Mouse (Mus musculus) heart, adult 2 months (tissue): ENCODE measurements around the gene Trp53i11. TPM values are rescaled to one million over a fixed set of nuclear protein-coding genes. Genes with fewer than 3 reads are reported as not detected.
A peak's percentile ranks its signal among the peaks of the same experiment; 100 is the strongest.

Source experiments
- DNase-seq, 2 experiments: peaks; one replicate each; pipeline ENCODE4 v3.0.0; 2021
- H3K27ac ChIP-seq: fragments of 200-600 bp; 2 replicates; pipeline ENCODE4 v1.8.1; 2022
- H3K27me3 ChIP-seq: fragments of 200-500 bp; 2 replicates; pipeline ENCODE4 v1.6.1; 2012; ENCODE audit warnings: mild to moderate bottlenecking, low read length, inconsistent platforms, mixed read lengths; ENCODE audit not compliant: control insufficient read depth, insufficient read depth
- H3K36me3 ChIP-seq: fragments of 200-500 bp; 2 replicates; pipeline ENCODE4 v1.6.1; 2012; ENCODE audit warnings: low read length, inconsistent platforms; ENCODE audit not compliant: control insufficient read depth, insufficient read depth
- H3K4me1 ChIP-seq: fragments of 200-500 bp; 2 replicates; pipeline ENCODE4 v1.6.1; 2011; ENCODE audit warnings: low read length; ENCODE audit not compliant: control insufficient read depth, insufficient read depth
- H3K4me3 ChIP-seq: fragments of 200-600 bp; 2 replicates; pipeline ENCODE4 v1.8.1; 2022
- H3K79me2 ChIP-seq: fragments of 200-500 bp; replicated peaks from 2 replicates; pipeline ENCODE4 v1.6.1; 2012; ENCODE audit warnings: mild to moderate bottlenecking, inconsistent platforms, low read length, moderate library complexity, mixed read lengths; ENCODE audit not compliant: control insufficient read depth, insufficient read depth
- H3K9ac ChIP-seq: fragments of 200-500 bp; 2 replicates; pipeline ENCODE4 v1.6.1; 2012; ENCODE audit warnings: low read depth, mild to moderate bottlenecking, control low read depth, inconsistent platforms, low read length, mixed read lengths
- CTCF ChIP-seq: fragments of 200-600 bp; IDR thresholded peaks from 2 replicates; pipeline ENCODE4 v1.8.1; 2022; ENCODE audit warnings: antibody characterized with exemption, mild to moderate bottlenecking, moderate library complexity
- EP300 ChIP-seq: fragments of 200-500 bp; IDR thresholded peaks from 2 replicates; pipeline ENCODE4 v1.6.1; 2011; ENCODE audit warnings: low read depth, low read length, control low read depth; ENCODE audit not compliant: insufficient read depth
- POLR2A ChIP-seq: fragments of 200-500 bp; IDR thresholded peaks from 2 replicates; pipeline ENCODE4 v1.6.1; 2011; ENCODE audit warnings: mild to moderate bottlenecking, low read depth, low read length, control low read depth; ENCODE audit not compliant: insufficient read depth
- WGBS: fragments of 180-500 bp; shearing (Covaris S2); methylation state at CpG from one replicate; pipeline ENCODE4 v1.1.7; 2018; 5-methylcytosine and 5-hydroxymethylcytosine counted together
- intact Hi-C: fragments of 180-260 bp; cut with DNase I; formaldehyde crosslinking; loops from one replicate; pipeline ENCODE4 v1.15.1; 2025
- polyA plus RNA-seq: library from polyadenylated mRNA; depleted of rRNA; stranded (reverse); fragments of >200 nt; gene quantifications from 2 replicates; pipeline ENCODE4 v1.2.3, GENCODE M21; 2012
- total RNA-seq, 2 experiments: library from RNA; stranded (reverse); gene quantifications; 2 replicates each; pipeline ENCODE4 v1.2.3; 2021

The Trp53i11 gene
- total and polyA plus RNA-seq, 3 experiments, result 25.2 to 34.4 (median 33.2) TPM

DNA sequence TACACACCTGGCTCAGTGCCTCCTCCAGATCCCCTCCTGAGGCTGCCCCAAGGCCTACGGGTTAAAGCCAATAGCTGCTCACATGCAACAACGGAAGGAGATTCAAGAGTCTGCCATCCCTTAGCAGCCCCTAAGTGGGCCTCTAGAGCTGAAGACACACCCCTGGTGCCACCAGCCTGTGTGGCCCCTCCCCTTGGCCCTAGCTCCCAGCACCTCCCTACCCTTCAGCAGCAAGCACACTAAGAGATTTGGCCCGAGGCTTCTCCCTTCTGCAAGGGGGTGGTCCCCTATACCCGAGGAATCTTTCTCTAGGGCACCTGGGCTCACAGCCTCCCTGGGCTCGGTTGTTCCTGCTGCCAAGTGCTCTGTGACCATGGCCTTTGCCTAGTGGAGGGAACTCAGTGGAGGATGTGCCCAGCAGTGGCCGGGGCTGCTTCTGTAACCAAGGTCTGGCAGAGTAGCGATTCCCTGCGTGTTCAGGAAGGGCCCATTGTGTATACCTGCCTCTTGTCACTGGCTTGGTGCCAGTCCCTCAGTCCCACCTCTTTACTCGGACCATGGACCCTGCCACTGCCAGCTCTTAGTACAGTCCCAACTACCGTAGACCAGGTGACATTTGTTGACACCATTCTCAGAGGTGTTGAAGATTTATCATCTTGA, 13.5 kb downstream of the Trp53i11 start:
- 58% methylated on average over 10 of the region's 10 CpGs for WGBS
- no peak for DNase-seq
- Histone ChIP-seq H3K4me1 (peaks cover 7% of the 10 kb centered on the region), H3K79me2 (no peaks in the 10 kb centered on the region), H3K4me3 (no peak overlapping the region), H3K36me3 (no peaks in the 10 kb centered on the region), H3K9ac (no peak overlapping the region), H3K27ac (no peak overlapping the region), H3K27me3 (no peaks in the 10 kb centered on the region)
- TF ChIP-seq POLR2A (no peak), CTCF (no peak), EP300 (no peak)
- intact Hi-C loops, result loop anchor here (5.0 kb wide), 1 partner anchor 271 kb away; no protein-coding TSS in a partner anchor

DNA sequence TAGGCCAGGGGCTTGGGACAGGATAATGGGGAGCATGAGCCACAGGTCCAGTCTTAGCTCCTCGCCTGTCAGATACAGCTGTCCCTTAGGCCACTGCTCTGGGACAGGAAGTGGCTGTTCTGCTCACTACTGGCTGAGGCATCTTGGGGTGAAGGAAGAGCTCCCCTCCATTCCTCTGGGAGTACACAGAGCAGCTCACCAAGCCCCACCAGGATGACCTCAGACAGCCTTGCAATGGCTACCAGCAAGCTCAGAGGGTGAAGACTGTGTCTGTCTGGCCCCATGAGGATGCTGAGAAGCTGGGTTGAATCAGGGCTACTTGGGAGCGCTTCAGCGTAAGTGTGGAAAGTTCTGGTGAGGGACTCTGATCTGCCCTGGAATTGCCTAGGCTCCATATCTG, 14.6 kb downstream of the Trp53i11 start:
- 75% methylated on average over 3 of the region's 3 CpGs for WGBS
- no peak overlapping the region for H3K4me3 ChIP-seq

DNA sequence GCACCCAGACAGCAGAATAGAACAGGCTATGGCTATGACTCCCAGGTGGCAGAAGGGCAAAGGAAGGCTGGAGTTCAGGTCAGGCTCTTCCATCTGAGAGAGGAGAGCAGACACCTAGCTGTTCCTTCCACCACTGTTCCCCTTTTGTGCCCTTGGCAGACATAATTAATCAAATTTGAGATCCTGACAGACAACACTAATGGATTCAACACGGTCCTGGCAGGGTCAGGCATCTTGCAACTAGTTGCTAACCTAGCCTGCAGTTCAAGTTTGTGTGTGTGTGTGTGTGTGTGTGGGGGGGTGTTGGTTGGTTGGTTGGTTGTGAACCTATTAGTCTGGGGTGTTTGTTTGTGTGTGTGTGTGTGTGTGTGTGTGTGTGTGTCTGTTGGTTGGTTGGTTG, 15.4 kb downstream of the Trp53i11 start:
- Histone ChIP-seq H3K36me3 (no peaks in the 10 kb centered on the region), H3K27me3 (no peaks in the 10 kb centered on the region), H3K4me1 (peaks cover 7% of the 10 kb centered on the region), H3K9ac (no peak overlapping the region), H3K27ac (no peak overlapping the region), H3K79me2 (no peaks in the 10 kb centered on the region), H3K4me3 (no peak overlapping the region)
- WGBS, result 40% methylated on average over 1 of the region's 1 CpGs
- intact Hi-C loops, result loop anchor here (1.0 to 5.0 kb wide), 2 partner anchors 216 to 270 kb away; no protein-coding TSS in a partner anchor
- TF ChIP-seq EP300 (no peak), CTCF (no peak), POLR2A (no peak)
- DNase-seq, result no peak

More for the DNA sequence above, 14.6 kb downstream of the Trp53i11 start:
- no peaks in the 10 kb centered on the region for H3K27me3 ChIP-seq
- intact Hi-C loops, result loop anchor here (5.0 kb wide), 1 partner anchor 270 kb away; no protein-coding TSS in a partner anchor
- peaks cover 7% of the 10 kb centered on the region for H3K4me1 ChIP-seq
- DNase-seq, result no peak
- no peak for TF ChIP-seq EP300
- no peak for TF ChIP-seq POLR2A
- no peak for TF ChIP-seq CTCF
- H3K27ac ChIP-seq, result no peak overlapping the region
- no peaks in the 10 kb centered on the region for H3K79me2 ChIP-seq
- H3K9ac ChIP-seq, result no peak overlapping the region
- no peaks in the 10 kb centered on the region for H3K36me3 ChIP-seq

DNA sequence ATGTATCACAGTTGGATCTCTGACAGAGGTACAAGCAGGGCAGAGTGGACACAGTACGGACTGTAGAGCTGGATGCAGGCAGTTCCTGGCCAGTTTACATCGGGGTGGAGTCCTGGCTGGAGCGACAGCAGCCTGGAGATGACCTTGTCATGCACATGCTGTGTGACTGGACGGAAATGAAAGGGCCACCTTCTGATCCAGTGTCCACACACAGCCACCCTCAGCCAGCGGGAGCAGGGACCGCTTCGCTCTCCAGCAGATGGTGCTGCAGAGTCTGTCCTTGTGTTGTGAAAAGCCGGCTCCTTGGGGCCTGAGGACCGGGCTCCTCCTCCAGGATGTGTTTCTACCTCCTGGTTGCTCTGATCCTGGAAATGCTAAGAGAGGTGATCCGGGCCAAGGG, 16.3 kb downstream of the Trp53i11 start:
- Histone ChIP-seq H3K27ac (no peak overlapping the region), H3K4me1 (peaks cover 7% of the 10 kb centered on the region), H3K4me3 (no peak overlapping the region), H3K79me2 (no peaks in the 10 kb centered on the region), H3K36me3 (no peaks in the 10 kb centered on the region), H3K27me3 (no peaks in the 10 kb centered on the region), H3K9ac (no peak overlapping the region)
- TF ChIP-seq EP300, result no peak
- no peak for TF ChIP-seq POLR2A
- peak; percentile 83 for TF ChIP-seq CTCF
- 14% methylated on average over 10 of the region's 10 CpGs for WGBS
- DNase-seq, result peak; percentile 59 to 71
- intact Hi-C loops, result loop anchor here (1.0 to 5.0 kb wide), 2 partner anchors 215 to 269 kb away; no protein-coding TSS in a partner anchor

DNA sequence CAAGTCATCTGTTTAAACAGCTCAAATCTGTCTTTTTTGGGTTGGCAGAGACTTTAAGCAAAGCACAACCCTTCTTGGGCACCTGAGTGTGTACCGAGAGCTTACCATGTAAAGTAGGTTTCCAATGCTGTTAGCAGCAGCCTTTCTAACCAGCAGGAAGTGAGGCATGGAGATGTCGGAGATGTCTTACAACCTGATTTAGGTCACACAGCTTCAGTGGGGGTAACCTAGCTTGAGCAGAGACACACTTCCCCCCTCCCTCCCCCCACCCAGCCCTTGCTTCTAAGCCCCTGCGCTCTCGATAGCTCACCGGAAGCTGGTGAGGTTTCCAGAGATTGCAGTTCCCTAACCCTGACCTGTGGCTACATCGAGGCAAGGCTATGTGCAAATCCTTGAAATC, 17.2 kb downstream of the Trp53i11 start:
- no peak overlapping the region for H3K9ac ChIP-seq
- WGBS, result 73% methylated on average over 6 of the region's 6 CpGs
- TF ChIP-seq CTCF, result no peak
- no peaks in the 10 kb centered on the region for H3K27me3 ChIP-seq
- no peaks in the 10 kb centered on the region for H3K79me2 ChIP-seq
- intact Hi-C loops, result loop anchor here (5.0 kb wide), 1 partner anchor 268 kb away; no protein-coding TSS in a partner anchor
- H3K4me3 ChIP-seq, result no peak overlapping the region
- no peak overlapping the region for H3K27ac ChIP-seq
- peaks cover 3% of the 10 kb centered on the region for H3K4me1 ChIP-seq
- no peak for DNase-seq
- H3K36me3 ChIP-seq, result no peaks in the 10 kb centered on the region

DNA sequence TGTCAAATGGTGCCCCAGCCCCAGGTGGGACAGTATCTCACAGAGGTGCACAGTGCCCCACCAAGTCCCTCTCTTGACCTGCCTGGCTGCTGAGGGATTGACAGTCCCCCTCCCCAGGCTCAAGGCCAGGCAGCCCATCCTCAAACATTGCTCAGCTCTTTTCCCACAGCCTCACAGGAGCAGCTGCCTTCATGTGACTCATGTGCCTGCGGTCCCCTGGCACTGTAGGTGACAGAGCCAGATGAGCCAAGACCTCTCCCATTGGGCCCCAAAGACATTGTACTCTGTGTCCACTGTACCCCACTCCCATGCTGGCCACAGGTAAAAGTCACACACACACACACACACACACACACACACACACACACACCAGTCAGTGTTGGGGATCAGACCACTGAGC, 18.8 kb downstream of the Trp53i11 start:
- no peak for DNase-seq
- Histone ChIP-seq H3K9ac (no peak overlapping the region), H3K4me3 (no peak overlapping the region), H3K27ac (no peak overlapping the region), H3K79me2 (no peaks in the 10 kb centered on the region), H3K36me3 (no peaks in the 10 kb centered on the region), H3K4me1 (no peaks in the 10 kb centered on the region), H3K27me3 (no peaks in the 10 kb centered on the region)
- 100% methylated on average over 1 of the region's 1 CpGs for WGBS
- TF ChIP-seq EP300, result no peak
- TF ChIP-seq CTCF, result no peak
- TF ChIP-seq POLR2A, result no peak
- intact Hi-C loops, result no loop called here
